Mouse (Mus musculus) heart, embryonic 16.5 days (tissue): ENCODE data around the gene Rora. TPM values are rescaled to one million over a fixed set of nuclear protein-coding genes. Genes with fewer than 3 reads are reported as not detected.
A peak's percentile ranks its signal among the peaks of the same experiment; 100 is the strongest.

Source experiments
- ATAC-seq: fragments of 200-750 bp; cut with Nextera tagmentation; replicated peaks from 2 replicates; pipeline ENCODE4 v1.8.0; 2017; ENCODE audit warnings: moderate number of reproducible peaks; ENCODE audit not compliant: insufficient read depth, low FRiP score; ENCODE audit errors: extremely low read depth
- H3K27ac ChIP-seq: fragments of 300-500 bp; sonication (generic); 2 replicates; pipeline ENCODE4 v1.5.1; 2014; ENCODE audit warnings: mild to moderate bottlenecking, low read length, control low read depth, moderate library complexity
- H3K27me3 ChIP-seq: fragments of 300-500 bp; sonication (generic); 2 replicates; pipeline ENCODE4 v1.6.1; 2014; ENCODE audit warnings: low read length, mixed read lengths; ENCODE audit not compliant: control insufficient read depth, insufficient read depth
- H3K36me3 ChIP-seq: fragments of 300-500 bp; sonication (generic); 2 replicates; pipeline ENCODE4 v1.6.1; 2014; ENCODE audit not compliant: control insufficient read depth, insufficient read depth
- H3K4me1 ChIP-seq: fragments of 300-500 bp; sonication (generic); 2 replicates; pipeline ENCODE4 v1.6.1; 2014; ENCODE audit warnings: low read length, mixed read lengths; ENCODE audit not compliant: control insufficient read depth, insufficient read depth
- H3K4me2 ChIP-seq: fragments of 300-500 bp; sonication (generic); 2 replicates; pipeline ENCODE4 v1.6.1; 2014; ENCODE audit warnings: low read depth, mild to moderate bottlenecking, control low read depth, low read length
- H3K4me3 ChIP-seq: fragments of 300-500 bp; sonication (generic); 2 replicates; pipeline ENCODE4 v1.5.1; 2014; ENCODE audit warnings: mild to moderate bottlenecking, control low read depth, low read length
- H3K9ac ChIP-seq: fragments of 300-500 bp; sonication (generic); 2 replicates; pipeline ENCODE4 v1.6.1; 2014; ENCODE audit warnings: low read length, control low read depth
- H3K9me3 ChIP-seq: fragments of 300-500 bp; sonication (generic); replicated peaks from 2 replicates; pipeline ENCODE4 v1.6.1; 2016; ENCODE audit warnings: low read length; ENCODE audit not compliant: control insufficient read depth
- WGBS: fragments of 180-500 bp; shearing (Covaris S2); extraction: QIAGEN DNeasy Blood & Tissue Kit; methylation state at CpG from one replicate; pipeline ENCODE4 v1.1.7; 2014; 5-methylcytosine and 5-hydroxymethylcytosine counted together
- polyA plus RNA-seq: library from polyadenylated mRNA; unstranded; fragments of >200 nt; fragmentation: Nextera tagmentation; extraction: Ambion mirVana; gene quantifications from 2 replicates; pipeline ENCODE4 v1.2.1, GENCODE M21; 2015

Gene Rora
- polyA plus RNA-seq, 1 experiment from 2014 or later, result 9.4 TPM

GRCm38 (mm10) chr9:68884451-68885035 is 231.0 kb downstream of the Rora start:
- WGBS, result 57% methylated on average over 9 of the region's 9 CpGs
- H3K4me3 ChIP-seq, result no peak overlapping the region
- H3K9me3 ChIP-seq, result no peaks in the 10 kb centered on the region
- peaks cover 22% of the 10 kb centered on the region for H3K4me1 ChIP-seq
- H3K36me3 ChIP-seq, result no peaks in the 10 kb centered on the region
- H3K9ac ChIP-seq, result no peak overlapping the region
- ATAC-seq, result no peak
- peak overlapping the region; percentile 26; the same call in 1 of the 2 replicates for H3K27ac ChIP-seq
- H3K4me2 ChIP-seq, result peak overlapping the region; percentile 9; the same call in 1 of the 2 replicates
- no peaks in the 10 kb centered on the region for H3K27me3 ChIP-seq

GRCm38 (mm10) chr9:68888670-68889069 is 235.1 kb downstream of the Rora start:
- no peak overlapping the region for H3K27ac ChIP-seq
- no peaks in the 10 kb centered on the region for H3K9me3 ChIP-seq
- peak overlapping the region; percentile 38; the same call in 1 of the 2 replicates for H3K4me2 ChIP-seq
- no peak overlapping the region for H3K9ac ChIP-seq
- H3K4me3 ChIP-seq, result no peak overlapping the region
- no peak for ATAC-seq
- no peaks in the 10 kb centered on the region for H3K36me3 ChIP-seq
- H3K4me1 ChIP-seq, result peaks cover 4% of the 10 kb centered on the region; the same call in 1 of the 2 replicates
- 40% methylated on average over 8 of the region's 8 CpGs for WGBS
- H3K27me3 ChIP-seq, result no peaks in the 10 kb centered on the region

- ATAC-seq, result no peak
- Histone ChIP-seq H3K9ac (no peak overlapping the region), H3K27ac (no peak overlapping the region), H3K36me3 (no peaks in the 10 kb centered on the region), H3K4me3 (no peak overlapping the region), H3K4me2 (no peak overlapping the region), H3K27me3 (no peaks in the 10 kb centered on the region), H3K9me3 (no peaks in the 10 kb centered on the region), H3K4me1 (no peaks in the 10 kb centered on the region)
- WGBS, result 83% methylated on average over 11 of the region's 11 CpGs
Observed at GRCm38 (mm10) chr9:68891431-68891830, 237.8 kb downstream of the Rora start.

- no peak overlapping the region for H3K27ac ChIP-seq
- WGBS, result 88% methylated on average over 4 of the region's 4 CpGs
- no peaks in the 10 kb centered on the region for H3K9me3 ChIP-seq
- no peak overlapping the region for H3K4me3 ChIP-seq
- H3K4me2 ChIP-seq, result no peak overlapping the region
- H3K27me3 ChIP-seq, result no peaks in the 10 kb centered on the region
- H3K9ac ChIP-seq, result no peak overlapping the region
- no peaks in the 10 kb centered on the region for H3K36me3 ChIP-seq
- ATAC-seq, result no peak
- no peaks in the 10 kb centered on the region for H3K4me1 ChIP-seq
Observed at GRCm38 (mm10) chr9:68892356-68892755, 238.8 kb downstream of the Rora start.

GRCm38 (mm10) chr9:68892859-68893258 is 239.3 kb downstream of the Rora start:
- Histone ChIP-seq H3K36me3 (no peaks in the 10 kb centered on the region), H3K27ac (no peak overlapping the region), H3K4me2 (no peak overlapping the region), H3K9ac (no peak overlapping the region), H3K9me3 (no peaks in the 10 kb centered on the region), H3K4me3 (no peak overlapping the region), H3K27me3 (no peaks in the 10 kb centered on the region), H3K4me1 (no peaks in the 10 kb centered on the region)
- WGBS, result 83% methylated on average over 6 of the region's 6 CpGs
- no peak for ATAC-seq

- ATAC-seq, result no peak
- Histone ChIP-seq H3K4me3 (no peak overlapping the region), H3K9ac (no peak overlapping the region), H3K4me1 (no peaks in the 10 kb centered on the region), H3K4me2 (no peak overlapping the region), H3K27ac (no peak overlapping the region), H3K36me3 (no peaks in the 10 kb centered on the region), H3K9me3 (no peaks in the 10 kb centered on the region), H3K27me3 (no peaks in the 10 kb centered on the region)
- 74% methylated on average over 6 of the region's 6 CpGs for WGBS
Observed at GRCm38 (mm10) chr9:68898286-68898685, 244.7 kb downstream of the Rora start.

GRCm38 (mm10) chr9:68899525-68900222 is 246.1 kb downstream of the Rora start:
- Histone ChIP-seq H3K36me3 (no peaks in the 10 kb centered on the region), H3K9me3 (no peaks in the 10 kb centered on the region), H3K27ac (no peak overlapping the region), H3K4me3 (no peak overlapping the region), H3K27me3 (no peaks in the 10 kb centered on the region), H3K4me2 (no peak overlapping the region), H3K9ac (no peak overlapping the region), H3K4me1 (no peaks in the 10 kb centered on the region)
- WGBS, result 76% methylated on average over 5 of the region's 5 CpGs
- no peak for ATAC-seq

- H3K27me3 ChIP-seq, result no peaks in the 10 kb centered on the region
- H3K9me3 ChIP-seq, result no peaks in the 10 kb centered on the region
- no peak overlapping the region for H3K9ac ChIP-seq
- no peak overlapping the region for H3K4me3 ChIP-seq
- no peaks in the 10 kb centered on the region for H3K36me3 ChIP-seq
- no peak overlapping the region for H3K27ac ChIP-seq
- no peak for ATAC-seq
- 61% methylated on average over 6 of the region's 6 CpGs for WGBS
- H3K4me2 ChIP-seq, result no peak overlapping the region
- peaks cover 4% of the 10 kb centered on the region for H3K4me1 ChIP-seq
Observed at GRCm38 (mm10) chr9:68906361-68906883, 252.8 kb downstream of the Rora start.

GRCm38 (mm10) chr9:68912483-68913151 is 259.0 kb downstream of the Rora start:
- no peak; the same call in 1 of the 2 replicates for ATAC-seq
- Histone ChIP-seq H3K9me3 (no peaks in the 10 kb centered on the region), H3K27ac (no peak overlapping the region), H3K9ac (no peak overlapping the region), H3K36me3 (no peaks in the 10 kb centered on the region), H3K4me1 (peaks cover 4% of the 10 kb centered on the region), H3K4me3 (no peak overlapping the region), H3K27me3 (no peaks in the 10 kb centered on the region), H3K4me2 (no peak overlapping the region)
- WGBS, result 49% methylated on average over 8 of the region's 8 CpGs
